Mouse (Mus musculus) G1E (cell line): ENCODE measurements at regions not wholly inside any gene's neighbourhood (a gene's known extent, or its start where the extent isn't known, plus 50 kb on each side); places are given as distances from the start of the nearest gene placed in this dataset.

Source experiments
- CTCF ChIP-seq: IDR thresholded peaks from 2 replicates; pipeline ENCODE4 v1.5.1; 2012; ENCODE audit warnings: low read depth, low read length, inconsistent platforms, mixed read lengths
- GATA1 ChIP-seq: IDR thresholded peaks from 2 replicates; pipeline ENCODE4 v1.6.1; 2012; ENCODE audit warnings: borderline replicate concordance, low read length, inconsistent platforms, mixed read lengths
- POLR2AphosphoS5 ChIP-seq: IDR thresholded peaks from 2 replicates; pipeline ENCODE4 v1.6.1; 2012; ENCODE audit warnings: low read depth, low read length, inconsistent platforms; ENCODE audit not compliant: insufficient replicate concordance
- TAL1 ChIP-seq: conservative IDR thresholded peaks from 2 replicates; pipeline ENCODE4 v1.6.1; 2012; ENCODE audit warnings: low read depth, low read length, inconsistent platforms, mixed read lengths

GRCm38 (mm10) chr13:44043494-44043885 is 258.9 kb downstream of the Cd83 start:
- TF ChIP-seq CTCF (no peak), GATA1 (no peak), TAL1 (no peak), POLR2AphosphoS5 (no peak)
